Mouse (Mus musculus): ENCODE data around the gene Cacna1d. TPM values are rescaled to one million over a fixed set of nuclear protein-coding genes. Genes with fewer than 3 reads are reported as not detected.

The Cacna1d gene
- polyA plus RNA-seq, 1 experiment = 11.8 TPM

DNA sequence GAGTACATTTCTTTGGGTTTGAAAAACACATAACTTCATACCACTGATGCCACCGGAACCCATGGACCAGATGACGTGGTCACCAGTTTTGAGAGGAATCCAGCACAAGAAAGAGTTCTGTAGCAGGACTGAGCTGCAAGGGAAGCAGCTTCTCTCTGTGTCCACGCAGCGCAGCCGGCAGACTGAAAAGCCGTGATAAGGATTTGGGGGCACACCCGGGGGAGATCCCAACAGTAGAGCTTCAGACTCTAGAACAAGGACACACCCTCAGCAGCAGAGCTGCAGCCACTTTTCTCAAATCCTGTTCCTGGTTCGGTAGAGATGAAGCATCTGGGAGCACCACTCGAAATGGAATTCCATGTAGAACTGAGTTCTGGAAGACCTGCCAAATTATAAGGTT, 61.2 kb downstream of the Cacna1d start:
- TF ChIP-seq POLR2A (IDR thresholded peaks at IDR 0.05; ENCODE audit: borderline replicate concordance, low read depth, low read length) = no peak
- no peak for TF ChIP-seq CTCF (IDR thresholded peaks at IDR 0.05; ENCODE audit: low read depth, low read length)
- H3K4me3 ChIP-seq (ENCODE audit: insufficient read depth, low read length) = no peak overlapping the region
- H3K27ac ChIP-seq (ENCODE audit: insufficient read depth, low read depth, low read length) = no peak overlapping the region
- H3K4me1 ChIP-seq (ENCODE audit: control insufficient read depth, insufficient read depth, low read length) = peaks cover 7% of the 10 kb centered on the region

GRCm38 (mm10) chr14:30429606-30430005, 61.6 kb downstream of the Cacna1d start:
- no peak overlapping the region for H3K4me3 ChIP-seq (ENCODE audit: insufficient read depth, low read length)
- H3K4me1 ChIP-seq (ENCODE audit: control insufficient read depth, insufficient read depth, low read length) = peaks cover 7% of the 10 kb centered on the region
- H3K27ac ChIP-seq (ENCODE audit: insufficient read depth, low read depth, low read length) = no peak overlapping the region
- TF ChIP-seq CTCF (IDR thresholded peaks at IDR 0.05; ENCODE audit: low read depth, low read length) (no peak), POLR2A (IDR thresholded peaks at IDR 0.05; ENCODE audit: borderline replicate concordance, low read depth, low read length) (no peak)

DNA sequence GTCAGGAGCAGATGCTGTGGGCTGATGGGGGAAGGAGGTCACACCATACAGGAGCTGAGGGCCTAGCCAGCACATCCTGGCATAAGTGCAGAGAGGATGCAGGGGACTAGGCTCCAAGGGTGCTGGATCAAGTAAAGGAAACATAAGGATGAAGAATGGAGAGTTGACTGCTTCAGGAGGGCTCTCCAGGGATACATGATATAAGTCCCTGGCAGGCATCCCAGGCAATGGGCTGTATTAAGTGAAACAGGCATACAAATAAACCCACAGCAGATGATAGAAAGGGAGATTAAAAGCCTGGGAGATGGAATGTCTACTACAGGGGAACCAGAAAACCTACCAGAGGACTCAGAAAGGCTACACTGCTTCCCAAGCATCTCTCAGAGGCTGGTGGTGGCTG, 62.5 kb downstream of the Cacna1d start:
- TF ChIP-seq CTCF (IDR thresholded peaks at IDR 0.05; ENCODE audit: low read depth, low read length) (no peak), POLR2A (IDR thresholded peaks at IDR 0.05; ENCODE audit: borderline replicate concordance, low read depth, low read length) (no peak)

DNA sequence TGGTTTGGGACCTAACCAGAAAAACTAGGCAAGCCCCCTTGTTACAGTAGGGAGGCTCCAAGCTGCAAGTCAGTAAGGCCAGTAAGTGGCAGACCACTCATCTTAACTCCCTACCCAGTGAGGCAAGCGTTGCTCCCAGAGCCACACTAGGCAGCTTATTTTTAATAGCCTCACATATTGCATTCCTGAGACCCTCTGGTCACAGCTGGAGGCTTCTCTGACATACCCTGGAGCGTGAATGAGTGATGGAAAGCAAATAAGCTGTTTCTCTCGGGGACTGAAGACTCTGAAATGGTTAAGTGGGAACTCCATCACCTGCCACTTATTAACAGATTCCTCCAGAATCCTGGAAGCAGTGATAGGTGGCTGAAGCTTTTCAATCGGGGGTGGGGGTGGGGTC, 65.4 kb downstream of the Cacna1d start:
- TF ChIP-seq CTCF (IDR thresholded peaks at IDR 0.05; ENCODE audit: low read depth, low read length) = no peak
- H3K4me1 ChIP-seq (ENCODE audit: control insufficient read depth, insufficient read depth, low read length) = peaks cover 5% of the 10 kb centered on the region
- no peak overlapping the region for H3K4me3 ChIP-seq (ENCODE audit: insufficient read depth, low read length)
- no peak overlapping the region for H3K27ac ChIP-seq (ENCODE audit: insufficient read depth, low read depth, low read length)

More for the DNA sequence above, 62.5 kb downstream of the Cacna1d start:
- Histone ChIP-seq H3K4me1 (ENCODE audit: control insufficient read depth, insufficient read depth, low read length) (peaks cover 5% of the 10 kb centered on the region), H3K27ac (ENCODE audit: insufficient read depth, low read depth, low read length) (no peak overlapping the region), H3K4me3 (ENCODE audit: insufficient read depth, low read length) (no peak overlapping the region)

DNA sequence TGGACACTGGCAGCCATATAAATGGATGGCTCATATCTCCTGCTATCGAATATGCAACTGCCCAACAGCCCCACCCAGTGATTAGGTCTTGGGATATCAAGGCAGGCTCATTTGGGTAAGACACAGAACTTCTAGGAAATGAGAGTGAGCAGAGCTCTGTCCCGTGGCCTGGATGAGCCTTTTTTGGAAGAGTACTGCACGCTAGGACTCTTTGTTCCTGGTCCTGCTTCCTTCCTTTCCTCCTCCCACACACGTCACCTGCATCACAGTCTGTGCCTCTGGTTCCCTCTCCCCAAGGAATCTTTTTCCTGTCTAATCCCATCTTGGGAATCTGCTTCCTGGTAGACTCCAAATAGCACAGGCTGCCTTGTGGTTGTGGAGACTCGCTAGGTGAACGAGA, 66.1 kb downstream of the Cacna1d start:
- no peak overlapping the region for H3K4me3 ChIP-seq (ENCODE audit: insufficient read depth, low read length)
- no peak for TF ChIP-seq CTCF (IDR thresholded peaks at IDR 0.05; ENCODE audit: low read depth, low read length)
- TF ChIP-seq POLR2A (IDR thresholded peaks at IDR 0.05; ENCODE audit: borderline replicate concordance, low read depth, low read length) = no peak
- peaks cover 5% of the 10 kb centered on the region for H3K4me1 ChIP-seq (ENCODE audit: control insufficient read depth, insufficient read depth, low read length)
- no peak overlapping the region for H3K27ac ChIP-seq (ENCODE audit: insufficient read depth, low read depth, low read length)

- TF ChIP-seq CTCF (IDR thresholded peaks at IDR 0.05; ENCODE audit: low read depth, low read length) (no peak), POLR2A (IDR thresholded peaks at IDR 0.05; ENCODE audit: borderline replicate concordance, low read depth, low read length) (no peak)
- H3K4me1 ChIP-seq (ENCODE audit: control insufficient read depth, insufficient read depth, low read length) = peaks cover 5% of the 10 kb centered on the region
- no peak overlapping the region for H3K4me3 ChIP-seq (ENCODE audit: insufficient read depth, low read length)
- no peak overlapping the region for H3K27ac ChIP-seq (ENCODE audit: insufficient read depth, low read depth, low read length)
These were observed 66.6 kb downstream of the Cacna1d start for GRCm38 (mm10) chr14:30424638-30425037.

DNA sequence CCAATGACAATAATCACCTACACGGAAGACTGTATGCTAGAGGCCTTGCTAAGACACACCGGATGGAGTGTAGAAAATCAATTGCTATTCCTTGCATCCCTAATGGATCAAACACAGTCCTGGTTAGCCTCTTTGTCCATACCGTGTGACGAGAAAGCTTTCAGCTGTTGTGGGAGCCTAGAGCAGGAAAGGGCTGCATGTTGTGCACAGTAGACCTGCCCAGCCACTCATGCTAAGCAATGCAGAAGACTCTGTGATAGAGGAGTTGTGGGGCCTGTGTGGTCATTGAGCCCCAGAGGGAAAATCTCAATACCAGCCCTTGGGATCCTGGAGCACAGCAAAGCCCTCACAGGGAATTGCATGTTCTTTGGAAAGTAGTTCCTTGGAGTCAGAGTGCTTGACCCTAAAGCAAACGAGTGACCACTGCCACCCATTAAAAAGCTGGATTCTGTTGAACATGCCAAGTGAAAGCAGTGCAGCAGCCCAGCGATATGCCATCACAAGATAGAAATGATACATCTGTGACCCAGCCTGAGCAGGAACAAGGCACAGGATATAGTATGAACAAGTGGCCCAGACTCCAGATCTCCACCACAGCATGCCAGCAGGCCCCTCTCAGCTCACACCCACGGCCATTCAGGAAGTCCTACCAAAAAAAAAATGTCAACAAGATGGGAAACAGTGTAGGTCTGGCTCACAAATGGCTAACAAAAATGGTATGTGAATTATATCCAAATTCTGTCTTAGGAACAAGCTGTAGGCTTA, 68.7 kb downstream of the Cacna1d start:
- Histone ChIP-seq H3K4me3 (ENCODE audit: insufficient read depth, low read length) (no peak overlapping the region), H3K4me1 (ENCODE audit: control insufficient read depth, insufficient read depth, low read length) (peaks cover 5% of the 10 kb centered on the region), H3K27ac (ENCODE audit: insufficient read depth, low read depth, low read length) (no peak overlapping the region)
- TF ChIP-seq CTCF (IDR thresholded peaks at IDR 0.05; ENCODE audit: low read depth, low read length) (no peak), POLR2A (IDR thresholded peaks at IDR 0.05; ENCODE audit: borderline replicate concordance, low read depth, low read length) (no peak)

DNA sequence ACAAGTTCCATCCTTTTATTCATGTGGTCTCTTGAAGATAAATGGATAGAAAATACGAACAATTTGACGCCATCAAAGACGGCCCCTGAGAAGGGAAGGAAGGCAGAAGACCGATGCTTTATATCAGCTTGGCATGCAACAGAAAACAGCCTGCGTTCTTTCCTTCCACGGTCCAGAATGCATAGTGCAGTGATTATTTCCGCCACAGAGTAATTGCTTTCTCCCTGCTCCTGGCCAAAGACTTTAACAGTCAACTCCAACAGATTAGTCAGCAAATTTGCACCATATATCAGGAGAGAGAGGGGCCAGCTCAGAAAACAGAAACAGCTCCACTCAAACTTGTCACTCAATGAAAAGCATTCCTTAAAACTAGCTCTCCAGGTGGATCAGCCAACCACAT, 71.8 kb downstream of the Cacna1d start:
- TF ChIP-seq CTCF (IDR thresholded peaks at IDR 0.05; ENCODE audit: low read depth, low read length) (no peak), POLR2A (IDR thresholded peaks at IDR 0.05; ENCODE audit: borderline replicate concordance, low read depth, low read length) (no peak)
- H3K4me3 ChIP-seq (ENCODE audit: insufficient read depth, low read length) = no peak overlapping the region
- H3K27ac ChIP-seq (ENCODE audit: insufficient read depth, low read depth, low read length) = no peak overlapping the region
- peaks cover 1% of the 10 kb centered on the region for H3K4me1 ChIP-seq (ENCODE audit: control insufficient read depth, insufficient read depth, low read length)

DNA sequence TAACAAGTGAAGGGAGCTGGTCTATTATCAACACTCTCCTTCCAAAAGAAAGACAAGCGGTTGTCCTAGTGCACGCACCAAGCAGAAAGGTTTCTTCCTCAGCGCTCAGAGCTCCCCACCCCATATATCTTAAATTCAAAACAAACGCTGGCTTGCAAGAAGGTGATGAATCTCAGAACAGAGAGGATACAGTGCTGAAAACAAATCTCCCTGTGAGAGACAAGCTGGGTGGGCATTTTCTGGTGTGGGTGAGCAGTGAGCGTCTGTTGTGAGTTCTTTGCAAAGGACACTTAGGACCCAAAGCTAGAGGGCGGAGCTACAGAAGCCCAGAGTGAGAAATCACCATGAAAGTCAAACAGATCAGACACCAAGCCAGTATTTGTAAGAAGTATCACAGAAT, 72.2 kb downstream of the Cacna1d start:
- Histone ChIP-seq H3K27ac (ENCODE audit: insufficient read depth, low read depth, low read length) (no peak overlapping the region), H3K4me3 (ENCODE audit: insufficient read depth, low read length) (no peak overlapping the region), H3K4me1 (ENCODE audit: control insufficient read depth, insufficient read depth, low read length) (no peaks in the 10 kb centered on the region)
- TF ChIP-seq POLR2A (IDR thresholded peaks at IDR 0.05; ENCODE audit: borderline replicate concordance, low read depth, low read length) = no peak
- TF ChIP-seq CTCF (IDR thresholded peaks at IDR 0.05; ENCODE audit: low read depth, low read length) = no peak

DNA sequence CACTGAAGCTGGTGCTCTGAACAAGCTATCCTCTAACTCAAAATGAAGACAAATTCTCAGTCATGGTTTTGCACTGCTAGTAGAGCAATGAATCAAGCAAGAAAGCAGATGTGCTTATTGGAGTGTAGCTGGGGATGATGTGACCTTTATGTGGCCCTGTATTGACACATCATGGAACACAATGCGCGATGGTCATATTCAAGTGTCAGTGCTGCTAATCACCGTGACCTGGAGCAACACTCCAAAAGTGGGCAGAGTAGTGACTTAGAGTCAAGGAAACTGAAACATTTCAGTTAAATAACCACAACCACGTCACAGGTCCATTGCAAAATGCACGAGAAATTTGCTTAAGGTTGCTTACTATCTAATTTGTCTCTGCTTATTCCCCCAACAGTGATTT, 75.4 kb downstream of the Cacna1d start:
- TF ChIP-seq POLR2A (IDR thresholded peaks at IDR 0.05; ENCODE audit: borderline replicate concordance, low read depth, low read length) (no peak), CTCF (IDR thresholded peaks at IDR 0.05; ENCODE audit: low read depth, low read length) (no peak)
- Histone ChIP-seq H3K4me3 (ENCODE audit: insufficient read depth, low read length) (no peak overlapping the region), H3K4me1 (ENCODE audit: control insufficient read depth, insufficient read depth, low read length) (no peaks in the 10 kb centered on the region), H3K27ac (ENCODE audit: insufficient read depth, low read depth, low read length) (no peak overlapping the region)
